Mouse (Mus musculus) midbrain, embryonic 15.5 days (tissue): ENCODE data around the gene Tle2. TPM values are rescaled to one million over a fixed set of nuclear protein-coding genes. Genes with fewer than 3 reads are reported as not detected.

Source experiments
- ATAC-seq: fragments of 200-750 bp; cut with Nextera tagmentation; replicated peaks from 2 replicates; pipeline ENCODE4 v1.8.0; 2017; ENCODE audit warnings: moderate TSS enrichment
- H3K27ac ChIP-seq: fragments of 300-500 bp; sonication (generic); 2 replicates; pipeline ENCODE4 v1.5.1; 2015; ENCODE audit warnings: mild to moderate bottlenecking, inconsistent platforms
- H3K27me3 ChIP-seq: fragments of 300-500 bp; sonication (generic); replicated peaks from 2 replicates; pipeline ENCODE4 v1.6.1; 2015; ENCODE audit warnings: inconsistent platforms
- H3K36me3 ChIP-seq: fragments of 300-500 bp; sonication (generic); replicated peaks from 2 replicates; pipeline ENCODE4 v1.6.1; 2015; ENCODE audit warnings: inconsistent platforms
- H3K4me1 ChIP-seq: fragments of 300-500 bp; sonication (generic); 2 replicates; pipeline ENCODE4 v1.6.1; 2015; ENCODE audit warnings: inconsistent platforms
- H3K4me2 ChIP-seq: fragments of 300-500 bp; sonication (generic); 2 replicates; pipeline ENCODE4 v1.6.1; 2015; ENCODE audit warnings: inconsistent platforms, mild to moderate bottlenecking, moderate library complexity
- H3K4me3 ChIP-seq: fragments of 300-500 bp; sonication (generic); 2 replicates; pipeline ENCODE4 v1.5.1; 2015; ENCODE audit warnings: mild to moderate bottlenecking, inconsistent platforms
- H3K9ac ChIP-seq: fragments of 300-500 bp; sonication (generic); 2 replicates; pipeline ENCODE4 v1.6.1; 2015; ENCODE audit warnings: mild to moderate bottlenecking, inconsistent platforms
- H3K9me3 ChIP-seq: fragments of 300-500 bp; sonication (generic); 2 replicates; pipeline ENCODE4 v1.6.1; 2016; ENCODE audit warnings: inconsistent platforms
- WGBS: fragments of 180-500 bp; shearing (Covaris S2); methylation state at CpG from one replicate; pipeline ENCODE4 v1.1.7; 2015; ENCODE audit warnings: mixed read lengths; 5-methylcytosine and 5-hydroxymethylcytosine counted together
- polyA plus RNA-seq: library from polyadenylated mRNA; unstranded; fragments of >200 nt; fragmentation: Nextera tagmentation; extraction: Ambion mirVana; gene quantifications from 2 replicates; pipeline ENCODE4 v1.2.1, GENCODE M21; 2015

Gene Tle2
- polyA plus RNA-seq, 1 experiment from 2014 or later: 58.8 TPM

DNA sequence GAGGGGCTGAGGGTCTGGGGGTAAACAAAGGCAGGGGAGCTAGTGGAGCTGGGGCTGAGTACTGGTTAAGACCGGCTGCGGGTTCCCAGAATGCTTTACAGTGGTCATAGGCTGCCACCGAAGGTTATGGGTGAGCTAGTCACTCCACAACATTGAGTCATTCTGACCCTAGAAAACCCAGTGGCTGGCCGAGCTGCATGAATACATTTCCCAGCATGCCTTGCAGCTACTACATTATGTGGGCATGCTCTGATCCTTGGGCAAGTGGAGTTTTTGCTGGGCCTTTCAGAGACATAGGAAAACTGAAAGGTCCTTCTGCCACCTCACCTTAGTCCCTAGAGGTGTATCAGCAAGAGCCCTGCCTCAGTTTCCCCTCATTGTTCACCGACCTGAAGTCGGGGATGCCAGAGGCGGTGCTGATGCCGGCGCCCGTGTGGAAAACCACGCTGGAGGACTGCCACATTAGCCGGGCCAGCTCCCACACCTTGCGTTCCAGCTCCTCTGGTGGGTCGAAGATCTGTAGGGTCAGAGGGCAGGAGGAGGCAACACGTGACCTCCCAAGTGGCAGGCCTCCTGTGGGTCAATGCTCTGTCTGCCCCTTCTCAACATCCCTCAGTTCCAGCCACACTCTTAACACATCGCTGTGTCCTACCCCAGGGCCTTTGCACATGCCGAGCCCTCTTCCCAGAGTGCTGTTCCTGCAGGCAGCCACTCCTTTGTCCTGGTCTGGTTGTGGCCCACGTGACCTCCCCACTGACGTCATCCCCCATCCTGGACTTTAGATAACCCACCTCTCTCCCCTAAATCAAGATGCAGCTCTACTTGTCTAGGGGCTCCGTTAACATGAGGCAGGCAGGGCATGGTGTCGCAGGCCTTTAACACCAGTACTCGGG lies 52.0 kb downstream of the Tle2 start:
- Histone ChIP-seq H3K4me2 (peak overlapping the region; percentile 90), H3K9me3 (no peaks in the 10 kb centered on the region), H3K36me3 (peaks cover 10% of the 10 kb centered on the region; the same call in 1 of the 2 replicates), H3K4me1 (peaks cover 24% of the 10 kb centered on the region), H3K9ac (peak overlapping the region; percentile 86), H3K4me3 (peak overlapping the region; percentile 89), H3K27ac (peak overlapping the region; percentile 86), H3K27me3 (0 out of 2 replicates have a peak, but pooled peaks cover 6% of the 10 kb centered on the region)
- ATAC-seq: peak; percentile 2
- 93% methylated on average over 22 of the region's 22 CpGs for WGBS

DNA sequence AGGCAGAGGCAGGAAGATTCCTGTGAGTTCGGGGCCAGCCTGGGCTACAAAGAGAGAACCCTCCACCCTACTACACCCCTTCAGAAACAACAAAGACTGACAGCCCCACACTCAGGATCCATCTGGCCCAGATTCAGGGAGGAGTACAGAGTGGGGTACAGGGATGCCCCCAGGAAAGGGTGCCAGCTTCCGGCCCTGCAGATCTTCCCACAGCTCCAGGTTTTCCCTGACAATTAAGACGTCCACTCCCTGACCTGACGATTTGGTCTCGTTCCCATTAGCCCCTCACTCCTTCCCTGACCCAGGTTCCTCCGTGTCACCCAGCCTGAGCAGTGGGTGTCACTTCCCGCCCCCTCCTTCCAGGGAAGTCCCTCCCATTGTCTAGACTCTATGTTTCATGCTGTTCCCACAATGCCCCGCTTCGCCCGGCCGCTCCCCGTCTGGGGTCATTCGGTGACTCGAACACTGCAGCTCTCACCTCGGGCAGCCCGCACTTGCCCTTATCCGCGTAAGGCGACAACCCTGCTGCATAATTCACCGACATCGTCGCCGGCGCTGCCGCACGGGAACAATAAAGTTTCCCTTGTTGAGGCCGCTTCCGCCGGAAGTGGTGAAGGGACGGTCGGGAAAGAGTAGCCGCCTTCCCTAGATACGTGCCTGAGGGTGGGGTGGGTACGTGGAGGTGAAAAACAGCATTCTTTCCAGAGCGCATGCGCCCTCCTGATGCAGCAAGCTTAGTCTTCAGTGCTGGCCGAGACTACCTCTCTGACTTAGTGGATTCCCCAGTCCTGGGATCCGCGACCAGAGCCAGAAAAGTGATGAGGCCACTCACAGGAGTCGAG lies 52.9 kb downstream of the Tle2 start, which contains the start of gene Sirt6:
Gene Sirt6 (minus strand): TSS at position 804 of the 842 bp plus-strand sequence.
- Histone ChIP-seq H3K4me3 (peak within 1 kb of the TSS; percentile 89), H3K4me1 (peaks cover 24% of the 10 kb centered on the region), H3K36me3 (peaks cover 10% of the 10 kb centered on the region; the same call in 1 of the 2 replicates), H3K9me3 (no peaks in the 10 kb centered on the region), H3K27me3 (0 out of 2 replicates have a peak, but pooled peaks cover 11% of the 10 kb centered on the region), H3K9ac (peak within 1 kb of the TSS; percentile 86), H3K27ac (peak within 1 kb of the TSS; percentile 86), H3K4me2 (peak within 1 kb of the TSS; percentile 90)
- WGBS: 5% methylated on average over 40 of the region's 40 CpGs
- ATAC-seq: peak; percentile 89

DNA sequence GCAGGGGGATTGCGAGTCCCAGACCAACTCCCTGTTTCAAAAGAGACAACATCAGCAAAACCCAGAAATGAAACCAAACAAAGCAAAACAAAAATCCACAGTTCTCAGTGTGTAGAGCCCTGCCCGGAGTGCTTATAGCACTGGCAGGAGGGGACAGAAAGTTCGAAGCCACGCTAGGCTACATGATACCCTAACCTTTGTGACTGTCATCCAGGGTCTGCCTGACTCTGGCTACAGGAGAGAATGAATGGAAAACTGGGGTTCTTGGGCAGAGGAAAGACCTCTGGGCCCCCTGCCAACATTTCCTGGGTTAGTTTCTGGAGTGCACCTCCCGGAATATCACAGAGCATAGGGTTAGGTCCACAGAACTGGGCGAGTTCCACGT lies 53.5 kb downstream of the Tle2 start:
- peak overlapping the region; percentile 90 for H3K4me2 ChIP-seq
- 0 out of 2 replicates have a peak, but pooled peaks cover 5% of the 10 kb centered on the region for H3K36me3 ChIP-seq
- no peaks in the 10 kb centered on the region for H3K9me3 ChIP-seq
- peak; percentile 37 for ATAC-seq
- H3K27me3 ChIP-seq: 0 out of 2 replicates have a peak, but pooled peaks cover 11% of the 10 kb centered on the region
- peak overlapping the region; percentile 86 for H3K9ac ChIP-seq
- peaks cover 25% of the 10 kb centered on the region for H3K4me1 ChIP-seq
- peak overlapping the region; percentile 86 for H3K27ac ChIP-seq
- 68% methylated on average over 7 of the region's 7 CpGs for WGBS
- H3K4me3 ChIP-seq: peak overlapping the region; percentile 89

GRCm38 (mm10) chr10:81628390-81628789 lies 54.0 kb downstream of the Tle2 start, which contains the start of gene Ankrd24:
TSS of gene Ankrd24 (plus strand) at chr10:81628540.
- 86% methylated on average over 16 of the region's 16 CpGs for WGBS
- 0 out of 2 replicates have a peak, but pooled peaks have one; percentile 4 for ATAC-seq

DNA sequence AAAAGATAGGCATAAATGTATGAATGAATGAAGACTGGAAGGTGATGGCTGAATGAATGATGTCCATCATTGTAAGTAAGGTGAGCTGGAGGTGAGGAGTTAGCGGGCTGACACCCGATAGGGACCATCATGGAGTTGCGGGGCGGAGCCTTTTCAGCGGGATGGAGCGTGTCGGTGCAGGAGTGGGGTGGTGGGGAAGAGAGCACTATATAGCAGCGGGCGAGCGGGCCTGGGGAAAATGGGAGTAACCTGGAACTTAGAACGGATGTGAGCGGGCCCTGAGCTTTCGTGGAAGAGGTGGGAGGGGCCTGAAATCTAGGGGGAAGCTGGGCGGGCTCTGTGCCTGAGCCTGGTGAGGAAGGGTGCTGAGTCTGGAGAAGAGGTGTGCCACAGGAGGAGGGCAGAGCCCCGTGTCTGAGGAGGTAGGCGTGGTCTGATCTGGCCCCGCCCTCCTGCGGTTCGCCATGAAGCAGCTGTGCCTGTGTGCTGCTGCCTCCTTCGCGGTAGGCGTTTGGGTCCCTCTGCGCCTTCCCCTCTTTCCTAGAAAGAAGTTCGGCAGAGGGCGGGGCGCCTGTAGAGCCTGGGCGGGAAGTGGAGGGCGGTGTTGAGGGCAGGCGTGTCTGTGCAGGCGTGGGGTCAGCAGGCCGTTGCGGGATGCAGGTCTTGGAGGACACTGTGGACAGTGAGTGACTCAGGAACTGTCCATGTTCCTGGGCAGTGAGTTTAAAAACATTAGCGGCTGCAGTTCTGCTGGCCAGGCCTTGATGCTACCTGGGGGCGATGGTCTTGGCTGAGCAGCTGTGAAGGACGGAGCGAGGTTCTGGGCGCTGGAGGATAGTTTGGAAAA lies 59.1 kb downstream of the Tle2 start:
- 2% methylated on average over 37 of the region's 37 CpGs for WGBS
- Histone ChIP-seq H3K4me1 (peaks cover 16% of the 10 kb centered on the region), H3K36me3 (no peaks in the 10 kb centered on the region), H3K9me3 (no peaks in the 10 kb centered on the region), H3K4me3 (peak overlapping the region; percentile 48), H3K27ac (peak overlapping the region; percentile 70), H3K4me2 (peak overlapping the region; percentile 77), H3K27me3 (0 out of 2 replicates have a peak, but pooled peaks cover 17% of the 10 kb centered on the region), H3K9ac (peak overlapping the region; percentile 51)
- ATAC-seq: peak; percentile 87

More at GRCm38 (mm10) chr10:81628390-81628789, 54.0 kb downstream of the Tle2 start, which contains the start of gene Ankrd24:
- Histone ChIP-seq H3K4me2 (peak within 1 kb of the TSS; percentile 90), H3K9ac (peak within 1 kb of the TSS; percentile 86), H3K4me1 (peaks cover 30% of the 10 kb centered on the region), H3K4me3 (peak within 1 kb of the TSS; percentile 89), H3K27ac (peak within 1 kb of the TSS; percentile 86), H3K27me3 (0 out of 2 replicates have a peak, but pooled peaks cover 11% of the 10 kb centered on the region), H3K9me3 (no peaks in the 10 kb centered on the region), H3K36me3 (0 out of 2 replicates have a peak, but pooled peaks cover 5% of the 10 kb centered on the region)

- Histone ChIP-seq H3K4me3 (no peak overlapping the region), H3K4me2 (no peak overlapping the region), H3K27ac (no peak overlapping the region), H3K27me3 (0 out of 2 replicates have a peak, but pooled peaks cover 11% of the 10 kb centered on the region), H3K36me3 (no peaks in the 10 kb centered on the region), H3K9ac (no peak overlapping the region), H3K9me3 (no peaks in the 10 kb centered on the region), H3K4me1 (peaks cover 20% of the 10 kb centered on the region)
- WGBS: 24% methylated on average over 8 of the region's 8 CpGs
- ATAC-seq: no peak
Observed at GRCm38 (mm10) chr10:81636338-81636737, 62.0 kb downstream of the Tle2 start.

DNA sequence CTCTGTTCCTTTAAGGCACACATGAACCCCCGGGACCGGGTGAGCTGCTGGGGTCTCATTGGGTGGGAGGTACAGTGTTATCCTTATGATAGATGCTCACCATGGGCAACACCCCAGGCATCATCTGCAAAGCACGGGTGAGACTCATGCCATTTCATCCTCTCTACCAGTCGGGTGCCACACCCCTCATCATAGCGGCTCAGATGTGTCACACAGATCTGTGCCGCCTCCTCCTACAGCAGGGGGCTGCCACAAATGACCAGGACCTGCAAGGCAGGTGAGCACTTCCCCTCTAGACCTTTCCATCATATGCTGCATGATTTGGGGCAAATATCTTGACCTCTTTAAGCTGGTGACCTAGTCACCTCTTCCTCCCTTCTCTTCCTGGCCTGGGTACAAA lies 63.7 kb downstream of the Tle2 start:
- Histone ChIP-seq H3K4me1 (peaks cover 33% of the 10 kb centered on the region), H3K27ac (no peak overlapping the region), H3K9ac (no peak overlapping the region), H3K27me3 (0 out of 2 replicates have a peak, but pooled peaks cover 6% of the 10 kb centered on the region), H3K4me2 (no peak overlapping the region), H3K9me3 (no peaks in the 10 kb centered on the region), H3K4me3 (no peak overlapping the region), H3K36me3 (no peaks in the 10 kb centered on the region)
- 78% methylated on average over 6 of the region's 6 CpGs for WGBS
- ATAC-seq: no peak

Other genes starting within 250 kb of the Tle2 start
- gene Tbxa2r, start 245.8 kb upstream of the Tle2 start, polyA plus RNA-seq: 5.7 and 6.2 TPM in 2 replicates
- not detected in 2 replicates for gene Gipc3, start 231.3 kb upstream of the Tle2 start, polyA plus RNA-seq
- gene Hmg20b, start 224.1 kb upstream of the Tle2 start, polyA plus RNA-seq: 26.6 and 29.9 TPM in 2 replicates
- gene Mfsd12, start 217.1 kb upstream of the Tle2 start, polyA plus RNA-seq: 19.7 and 22.5 TPM in 2 replicates
- gene 4930404N11Rik, start 208.7 kb upstream of the Tle2 start, polyA plus RNA-seq: 1.1 TPM in 2 replicates
- 153 and 159 TPM in 2 replicates for gene Fzr1, start 196.0 kb upstream of the Tle2 start, polyA plus RNA-seq
- 90.4 and 92.6 TPM in 2 replicates for gene Dohh, start 190.1 kb upstream of the Tle2 start, polyA plus RNA-seq
- 8.4 and 9.3 TPM in 2 replicates for gene Gm48551, start 190.1 kb upstream of the Tle2 start, polyA plus RNA-seq
- gene Gm48552, start 185.6 kb upstream of the Tle2 start, polyA plus RNA-seq: 2.7 and 3.3 TPM in 2 replicates
- gene Smim24, start 181.5 kb upstream of the Tle2 start, polyA plus RNA-seq: 1.4 and 1.6 TPM in 2 replicates
- gene Nfic, start 118.9 kb upstream of the Tle2 start, polyA plus RNA-seq: 18.1 and 22.8 TPM in 2 replicates
- gene Celf5, start 91.9 kb upstream of the Tle2 start, polyA plus RNA-seq: 106 and 109 TPM in 2 replicates
- 69.7 and 73.8 TPM in 2 replicates for gene Ncln, start 78.2 kb upstream of the Tle2 start, polyA plus RNA-seq
- gene S1pr4, start 74.4 kb upstream of the Tle2 start, polyA plus RNA-seq: 0.71 and 1.2 TPM in 2 replicates
- 0.96 and 1.1 TPM in 2 replicates for gene Gna15, start 50.3 kb upstream of the Tle2 start, polyA plus RNA-seq
- gene Gna11, start 29.4 kb upstream of the Tle2 start, polyA plus RNA-seq: 100 and 101 TPM in 2 replicates
- gene Aes, start 15.1 kb upstream of the Tle2 start, polyA plus RNA-seq: 802 and 851 TPM in 2 replicates
- 6.7 and 8.0 TPM in 2 replicates for gene Tle6, start 26.5 kb downstream of the Tle2 start, polyA plus RNA-seq
- gene BC025920, start 31.7 kb downstream of the Tle2 start, polyA plus RNA-seq: 1.8 and 2.0 TPM in 2 replicates
- 60.1 and 60.4 TPM in 2 replicates for gene Sirt6, start 53.2 kb downstream of the Tle2 start, polyA plus RNA-seq
- 19.1 and 20.2 TPM in 2 replicates for gene Ankrd24, start 54.0 kb downstream of the Tle2 start, polyA plus RNA-seq
- 6.6 and 6.9 TPM in 2 replicates for gene Gm10778, start 74.5 kb downstream of the Tle2 start, polyA plus RNA-seq
- 16.9 and 18.5 TPM in 2 replicates for gene Zfp433, start 130.3 kb downstream of the Tle2 start, polyA plus RNA-seq
- gene Gm3055, start 196.6 kb downstream of the Tle2 start, polyA plus RNA-seq: 16.4 and 20.8 TPM in 2 replicates
- 3.3 and 3.6 TPM in 2 replicates for gene Gm4767, start 237.6 kb downstream of the Tle2 start, polyA plus RNA-seq